Mouse (Mus musculus) brain, embryonic 14.5 days (tissue): ENCODE results near the gene Clec10a. TPM values are rescaled to one million over a fixed set of nuclear protein-coding genes. Genes with fewer than 3 reads are reported as not detected.

Experiments used
- DNase-seq: peaks from one replicate; pipeline ENCODE4 v3.0.0-alpha.2; 2011; ENCODE audit warnings: low read depth
- CTCF ChIP-seq: fragments of 200-500 bp; IDR thresholded peaks from 2 replicates; pipeline ENCODE4 v1.5.1; 2012; ENCODE audit warnings: inconsistent platforms, mild to moderate bottlenecking, moderate library complexity, borderline replicate concordance; ENCODE audit not compliant: insufficient read depth, insufficient read length; ENCODE audit errors: extremely low read depth
- POLR2A ChIP-seq: fragments of 200-500 bp; IDR thresholded peaks from 2 replicates; pipeline ENCODE4 v1.6.1; 2012; ENCODE audit warnings: mild to moderate bottlenecking, inconsistent platforms, borderline replicate concordance; ENCODE audit not compliant: poor library complexity, insufficient read depth, insufficient read length, severe bottlenecking; ENCODE audit errors: extremely low read depth
- polyA plus RNA-seq: library from polyadenylated mRNA; depleted of rRNA; stranded (reverse); fragments of >200 nt; gene quantifications from 2 replicates; pipeline ENCODE4 v1.2.3, GENCODE M21; 2012; rRNA removed

The Clec10a gene
- polyA plus RNA-seq, 1 experiment, result 0.60 TPM

DNA sequence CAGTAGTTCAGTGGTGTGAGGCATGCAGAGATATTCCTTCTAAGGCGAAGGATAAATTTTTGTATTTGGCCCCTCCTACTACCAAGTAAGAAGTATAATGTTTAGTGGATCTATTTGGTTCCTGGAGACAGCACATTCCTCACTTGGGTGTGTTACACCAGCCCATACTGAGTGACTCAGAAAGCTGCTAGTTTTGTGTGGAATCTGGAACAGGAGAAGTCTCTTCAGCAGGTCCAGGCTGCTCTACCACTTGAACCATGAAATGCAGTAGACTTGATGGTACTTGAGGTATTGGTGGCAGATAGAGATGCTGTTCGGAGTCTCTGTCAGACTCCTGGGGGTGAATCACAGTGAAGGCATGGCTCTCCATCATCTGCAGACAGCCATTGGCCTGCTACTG lies 54.7 kb downstream of the Clec10a start:
- TF ChIP-seq POLR2A, result no peak
- TF ChIP-seq CTCF, result no peak
- DNase-seq, result no peak

DNA sequence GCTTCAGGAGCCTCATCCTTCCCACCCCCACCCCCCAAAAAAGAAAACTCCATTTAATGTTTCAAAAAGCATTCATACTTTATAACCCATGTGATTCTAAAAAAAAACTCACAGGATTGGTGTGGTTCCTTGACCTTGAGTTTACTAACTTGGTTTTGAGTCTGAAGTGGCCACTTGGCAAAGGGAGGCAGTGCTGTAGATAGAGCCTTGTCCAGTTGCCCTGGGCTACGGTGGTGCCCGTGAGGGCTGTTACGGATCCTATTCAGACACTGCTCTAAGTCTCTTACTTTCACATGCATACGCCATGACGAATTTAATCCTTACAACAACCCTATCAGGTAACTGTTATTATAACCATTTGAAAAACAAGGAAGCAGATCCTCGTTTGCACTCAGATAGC lies 56.0 kb downstream of the Clec10a start:
- TF ChIP-seq POLR2A (no peak), CTCF (no peak)
- DNase-seq, result no peak

GRCm38 (mm10) chr11:70212423-70212822 lies 56.4 kb downstream of the Clec10a start, which contains the start of gene Slc16a11:
TSS of gene Slc16a11 (plus strand) at chr11:70212752.
- no peak for DNase-seq
- no peak for TF ChIP-seq POLR2A
- no peak for TF ChIP-seq CTCF

- peak; percentile 87 for DNase-seq
- TF ChIP-seq CTCF (peak; percentile 71), POLR2A (no peak)
Observed at GRCm38 (mm10) chr11:70212896-70213295, 56.9 kb downstream of the Clec10a start.

GRCm38 (mm10) chr11:70213736-70214135 lies 57.7 kb downstream of the Clec10a start:
- no peak for DNase-seq
- TF ChIP-seq POLR2A (no peak), CTCF (no peak)

DNA sequence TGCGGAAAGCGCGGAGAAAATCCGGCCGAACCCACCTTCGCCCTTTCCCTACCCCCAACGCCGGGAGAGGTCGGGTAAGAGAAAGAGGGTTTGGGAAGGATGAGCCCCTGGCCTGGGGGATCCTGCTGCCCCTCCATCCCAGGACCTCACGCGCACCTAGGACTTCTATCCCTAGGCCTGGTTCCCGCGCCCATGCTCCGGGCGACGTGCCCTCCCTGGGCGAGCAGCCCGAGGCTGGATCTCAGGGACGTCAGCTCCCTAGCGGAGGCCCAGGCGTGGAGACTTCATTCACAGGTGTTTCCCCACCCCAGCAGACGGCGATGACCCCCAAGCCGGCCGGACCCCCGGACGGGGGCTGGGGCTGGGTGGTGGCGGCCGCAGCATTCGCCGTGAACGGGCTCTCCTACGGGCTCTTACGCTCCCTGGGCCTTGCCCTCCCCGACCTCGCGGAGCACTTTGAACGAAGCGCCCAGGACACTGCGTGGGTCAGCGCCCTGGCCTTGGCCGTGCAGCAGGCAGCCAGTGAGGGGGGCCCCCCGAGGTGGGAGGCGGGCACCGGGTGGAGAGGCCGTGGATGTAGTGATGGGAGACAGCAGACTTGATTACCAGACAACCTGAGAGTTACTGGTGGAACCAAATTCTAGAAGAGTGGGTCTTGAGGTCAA lies 58.3 kb downstream of the Clec10a start:
- no peak for TF ChIP-seq POLR2A
- TF ChIP-seq CTCF, result no peak
- DNase-seq, result no peak

GRCm38 (mm10) chr11:70214856-70215209 lies 58.8 kb downstream of the Clec10a start:
- no peak for TF ChIP-seq CTCF
- DNase-seq, result no peak

- TF ChIP-seq CTCF, result no peak
- TF ChIP-seq POLR2A, result no peak
- no peak for DNase-seq
Observed at GRCm38 (mm10) chr11:70215301-70215700, 59.3 kb downstream of the Clec10a start.

DNA sequence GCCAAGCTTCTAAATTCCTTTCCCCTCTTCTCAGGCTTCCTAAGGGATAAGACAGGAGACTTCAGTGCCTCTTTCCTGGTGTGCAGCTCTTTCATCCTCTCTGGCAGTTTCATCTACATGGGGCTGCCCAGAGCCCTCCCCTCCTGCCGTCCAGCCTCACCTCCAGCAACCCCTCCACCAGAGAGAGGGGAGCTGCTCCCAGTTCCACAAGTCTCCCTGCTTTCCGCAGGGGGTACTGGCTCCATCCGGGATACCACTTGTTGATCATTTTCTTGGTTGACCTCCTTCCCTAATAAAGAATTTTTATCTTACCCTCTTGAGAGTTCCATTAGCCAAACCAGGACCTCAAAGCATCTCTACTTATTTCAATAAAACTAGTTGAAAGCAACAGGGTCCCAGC lies 60.1 kb downstream of the Clec10a start:
- TF ChIP-seq POLR2A, result no peak
- no peak for TF ChIP-seq CTCF
- no peak for DNase-seq

GRCm38 (mm10) chr11:70218039-70218438 lies 62.0 kb downstream of the Clec10a start:
- DNase-seq, result no peak
- no peak for TF ChIP-seq CTCF
- TF ChIP-seq POLR2A, result no peak

DNA sequence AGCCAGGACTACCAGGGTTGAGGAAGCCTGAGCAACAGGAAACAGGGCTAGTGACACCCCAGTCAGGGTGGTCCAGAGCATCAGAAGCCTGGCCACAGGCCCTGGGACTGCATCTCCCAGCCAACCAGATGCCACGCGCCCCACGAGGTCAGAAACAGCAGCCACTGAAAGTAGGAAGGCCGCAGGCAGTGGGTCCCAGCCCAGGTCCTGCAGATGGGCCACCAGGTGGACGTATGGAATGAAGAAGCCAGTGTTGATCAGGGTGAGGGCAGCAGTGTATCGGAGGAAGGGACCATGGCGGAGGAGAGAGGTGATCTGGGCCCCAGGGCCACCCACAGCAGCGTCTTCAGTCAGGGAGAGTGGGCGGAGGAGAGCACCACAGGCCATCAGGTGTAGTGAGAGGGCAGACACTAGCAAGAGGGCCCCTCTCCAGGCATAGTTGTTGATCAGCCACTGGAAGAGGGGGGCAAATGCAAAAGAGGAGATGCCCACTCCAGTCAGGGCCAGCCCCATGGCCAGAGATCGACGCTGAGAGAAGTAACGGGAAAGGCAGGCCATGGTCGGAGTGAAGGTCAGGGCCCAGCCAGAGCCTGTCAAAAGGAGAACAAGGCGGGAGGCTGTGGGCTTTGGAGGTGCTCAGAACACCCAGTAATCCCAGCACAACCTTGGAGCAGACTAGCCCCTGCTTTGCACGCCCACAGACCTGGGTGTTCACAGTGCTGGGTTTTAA lies 62.9 kb downstream of the Clec10a start:
- no peak for DNase-seq
- no peak for TF ChIP-seq POLR2A
- no peak for TF ChIP-seq CTCF

DNA sequence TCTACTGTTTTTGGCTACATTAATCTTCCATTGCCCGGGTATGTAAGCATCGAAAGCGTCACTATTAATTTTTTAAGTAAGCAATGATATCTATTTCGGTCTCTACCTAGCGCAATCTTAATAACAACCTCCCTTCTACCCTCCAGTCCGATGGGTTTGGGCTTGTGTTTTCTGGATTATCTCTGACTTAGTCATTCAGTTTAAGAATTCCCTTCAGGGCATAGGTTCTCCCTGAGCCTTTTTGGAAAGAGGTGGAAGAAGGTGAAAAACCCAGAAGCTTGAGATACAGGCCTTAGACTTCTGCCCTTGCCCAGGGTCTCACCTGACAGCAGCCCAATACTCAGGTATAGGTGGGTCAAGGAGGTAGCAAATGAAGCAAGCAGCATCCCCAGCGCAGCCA lies 63.9 kb downstream of the Clec10a start:
- no peak for TF ChIP-seq CTCF
- no peak for TF ChIP-seq POLR2A
- DNase-seq, result no peak

- TF ChIP-seq CTCF (no peak), POLR2A (no peak)
- no peak for DNase-seq
Observed at GRCm38 (mm10) chr11:70220323-70220722, 64.3 kb downstream of the Clec10a start.

Other genes starting within 250 kb of the Clec10a start
- gene Gps2, start 242.3 kb upstream of the Clec10a start, polyA plus RNA-seq, result 80.8 and 109 TPM in 2 replicates
- gene Eif5a, start 234.2 kb upstream of the Clec10a start, polyA plus RNA-seq, result 727 and 821 TPM in 2 replicates
- gene Ybx2, start 220.4 kb upstream of the Clec10a start, polyA plus RNA-seq, result 45.0 and 67.9 TPM in 2 replicates
- 5.2 and 12.5 TPM in 2 replicates for gene Slc2a4, start 208.0 kb upstream of the Clec10a start, polyA plus RNA-seq
- gene Cldn7, start 191.4 kb upstream of the Clec10a start, polyA plus RNA-seq, result 0.33 and 0.38 TPM in 2 replicates
- gene Ctdnep1, start 175.0 kb upstream of the Clec10a start, polyA plus RNA-seq, result 98.1 and 110 TPM in 2 replicates
- gene Elp5, start 173.7 kb upstream of the Clec10a start, polyA plus RNA-seq, result 127 and 159 TPM in 2 replicates
- gene Gabarap, start 165.1 kb upstream of the Clec10a start, polyA plus RNA-seq, result 457 and 501 TPM in 2 replicates
- gene Phf23, start 160.4 kb upstream of the Clec10a start, polyA plus RNA-seq, result 49.2 and 54.9 TPM in 2 replicates
- 36.8 and 45.7 TPM in 2 replicates for gene Dvl2, start 155.6 kb upstream of the Clec10a start, polyA plus RNA-seq
- gene Acadvl, start 140.8 kb upstream of the Clec10a start, polyA plus RNA-seq, result 36.0 and 43.9 TPM in 2 replicates
- 231 and 306 TPM in 2 replicates for gene Dlg4, start 139.3 kb upstream of the Clec10a start, polyA plus RNA-seq
- gene Asgr1, start 102.1 kb upstream of the Clec10a start, polyA plus RNA-seq, result 1.2 and 1.8 TPM in 2 replicates
- gene Asgr2, start 63.6 kb upstream of the Clec10a start, polyA plus RNA-seq, result 0.09 TPM in 1 of 2 replicates, not detected in the other
- 0.33 and 0.37 TPM in 2 replicates for gene Mgl2, start 25.9 kb upstream of the Clec10a start, polyA plus RNA-seq
- gene Slc16a11, start 56.6 kb downstream of the Clec10a start, polyA plus RNA-seq, result 2.8 and 3.8 TPM in 2 replicates
- gene Slc16a13, start 64.9 kb downstream of the Clec10a start, polyA plus RNA-seq, result 13.9 and 15.1 TPM in 2 replicates
- 4.5 and 5.9 TPM in 2 replicates for gene Bcl6b, start 73.6 kb downstream of the Clec10a start, polyA plus RNA-seq
- 153 and 207 TPM in 2 replicates for gene 0610010K14Rik, start 81.7 kb downstream of the Clec10a start, polyA plus RNA-seq
- 14.8 and 18.0 TPM in 2 replicates for gene Gm21988, start 83.6 kb downstream of the Clec10a start, polyA plus RNA-seq
- gene Rnasek, start 83.6 kb downstream of the Clec10a start, polyA plus RNA-seq, result 106 and 125 TPM in 2 replicates
- 0.78 and 1.6 TPM in 2 replicates for gene Alox12, start 99.2 kb downstream of the Clec10a start, polyA plus RNA-seq
- gene Alox12e, start 166.4 kb downstream of the Clec10a start, polyA plus RNA-seq, result not detected in 2 replicates
- gene Alox15, start 195.8 kb downstream of the Clec10a start, polyA plus RNA-seq, result 0.05 and 0.29 TPM in 2 replicates